Mouse (Mus musculus) lung, embryonic 15.5 days (tissue): ENCODE results near the gene Rufy2. TPM values are rescaled to one million over a fixed set of nuclear protein-coding genes. Genes with fewer than 3 reads are reported as not detected.

ENCODE experiments used
- ATAC-seq: fragments of 200-750 bp; cut with Nextera tagmentation; 2 replicates; pipeline ENCODE4 v1.8.0; 2017; ENCODE audit warnings: moderate number of reproducible peaks, borderline replicate concordance; ENCODE audit not compliant: low FRiP score, low TSS enrichment; ENCODE audit errors: extremely low read depth
- H3K27ac ChIP-seq: fragments of 300-500 bp; sonication (generic); 2 replicates; pipeline ENCODE4 v1.5.1; 2015; ENCODE audit warnings: moderate library complexity, mild to moderate bottlenecking, inconsistent platforms
- H3K27me3 ChIP-seq: fragments of 300-500 bp; sonication (generic); 2 replicates; pipeline ENCODE4 v1.6.1; 2015; ENCODE audit warnings: inconsistent platforms
- H3K36me3 ChIP-seq: fragments of 300-500 bp; sonication (generic); 2 replicates; pipeline ENCODE4 v1.6.1; 2015; ENCODE audit warnings: inconsistent platforms
- H3K4me1 ChIP-seq: fragments of 300-500 bp; sonication (generic); 2 replicates; pipeline ENCODE4 v1.6.1; 2015; ENCODE audit warnings: inconsistent platforms
- H3K4me2 ChIP-seq: fragments of 300-500 bp; sonication (generic); 2 replicates; pipeline ENCODE4 v1.6.1; 2015; ENCODE audit warnings: inconsistent platforms, mild to moderate bottlenecking, moderate library complexity
- H3K4me3 ChIP-seq: fragments of 300-500 bp; sonication (generic); 2 replicates; pipeline ENCODE4 v1.5.1; 2015; ENCODE audit warnings: mild to moderate bottlenecking, inconsistent platforms
- H3K9ac ChIP-seq: fragments of 300-500 bp; sonication (generic); 2 replicates; pipeline ENCODE4 v1.6.1; 2015; ENCODE audit warnings: inconsistent platforms
- H3K9me3 ChIP-seq: fragments of 300-500 bp; sonication (generic); 2 replicates; pipeline ENCODE4 v1.6.1; 2016; ENCODE audit warnings: inconsistent platforms
- WGBS: fragments of 180-500 bp; shearing (Covaris S2); methylation state at CpG from one replicate; pipeline ENCODE4 v1.1.7; 2015; 5-methylcytosine and 5-hydroxymethylcytosine counted together
- polyA plus RNA-seq: library from polyadenylated mRNA; unstranded; fragments of >200 nt; fragmentation: Nextera tagmentation; extraction: Ambion mirVana; gene quantifications from 2 replicates; pipeline ENCODE4 v1.2.1, GENCODE M21; 2015

The Rufy2 gene
- polyA plus RNA-seq = 19.1 and 21.9 TPM in 2 replicates

GRCm38 (mm10) chr10:62980039-62980954 is at the start of gene Rufy2:
Gene Rufy2 (plus strand): TSS chr10:62980223.
- Histone ChIP-seq H3K27ac (peak within 1 kb of the TSS; percentile 47; the same call in 1 of the 2 replicates), H3K4me2 (peak within 1 kb of the TSS; percentile 63), H3K36me3 (peaks cover 15% of the 10 kb centered on the region; the same call in 1 of the 2 replicates), H3K4me3 (peak within 1 kb of the TSS; percentile 97), H3K9ac (peak within 1 kb of the TSS; percentile 82), H3K4me1 (peaks cover 5% of the 10 kb centered on the region), H3K9me3 (no peaks in the 10 kb centered on the region), H3K27me3 (no peaks in the 10 kb centered on the region)
- 1% methylated on average over 77 of the region's 77 CpGs for WGBS
- peak; percentile 91 for ATAC-seq

- 93% methylated on average over 1 of the region's 1 CpGs for WGBS
- H3K4me2 ChIP-seq = no peak overlapping the region
- no peaks in the 10 kb centered on the region for H3K27me3 ChIP-seq
- H3K27ac ChIP-seq = no peak overlapping the region
- H3K36me3 ChIP-seq = peaks cover 48% of the 10 kb centered on the region
- no peak for ATAC-seq
- H3K9me3 ChIP-seq = no peaks in the 10 kb centered on the region
- H3K4me1 ChIP-seq = no peaks in the 10 kb centered on the region
- H3K9ac ChIP-seq = no peak overlapping the region
- no peak overlapping the region for H3K4me3 ChIP-seq
Observed at GRCm38 (mm10) chr10:62932381-62932780, 47.6 kb upstream of the Rufy2 start.

- Histone ChIP-seq H3K9ac (no peak overlapping the region), H3K4me2 (no peak overlapping the region), H3K36me3 (peaks cover 27% of the 10 kb centered on the region), H3K4me1 (peaks cover 5% of the 10 kb centered on the region), H3K27ac (no peak overlapping the region), H3K4me3 (no peak overlapping the region), H3K27me3 (no peaks in the 10 kb centered on the region), H3K9me3 (no peaks in the 10 kb centered on the region)
- ATAC-seq = no peak
- WGBS = 81% methylated on average over 10 of the region's 10 CpGs
Observed at GRCm38 (mm10) chr10:62944975-62945580, 34.9 kb upstream of the Rufy2 start.

- peak within 1 kb of the TSS; percentile 80 for H3K4me2 ChIP-seq
- under 1% methylated on average over 65 of the region's 68 CpGs for WGBS
- ATAC-seq = peak; percentile 90
- H3K9ac ChIP-seq = peak within 1 kb of the TSS; percentile 73
- H3K4me3 ChIP-seq = peak within 1 kb of the TSS; percentile 64
- H3K36me3 ChIP-seq = peaks cover 33% of the 10 kb centered on the region
- peaks cover 5% of the 10 kb centered on the region for H3K4me1 ChIP-seq
- H3K27me3 ChIP-seq = no peaks in the 10 kb centered on the region
- peak within 1 kb of the TSS; percentile 88 for H3K27ac ChIP-seq
- H3K9me3 ChIP-seq = no peaks in the 10 kb centered on the region
Observed at GRCm38 (mm10) chr10:62946738-62947471, 33.1 kb upstream of the Rufy2 start, which contains the start of gene Dna2. Gene Dna2 (plus strand): TSS chr10:62947026.

- H3K4me3 ChIP-seq = no peak overlapping the region
- 93% methylated on average over 7 of the region's 7 CpGs for WGBS
- no peak overlapping the region for H3K9ac ChIP-seq
- 0 out of 2 replicates have a peak overlapping the region, but pooled peaks have one; percentile 80 for H3K4me2 ChIP-seq
- H3K27me3 ChIP-seq = no peaks in the 10 kb centered on the region
- H3K9me3 ChIP-seq = no peaks in the 10 kb centered on the region
- no peak for ATAC-seq
- H3K27ac ChIP-seq = no peak overlapping the region
- H3K4me1 ChIP-seq = peaks cover 5% of the 10 kb centered on the region
- H3K36me3 ChIP-seq = peaks cover 21% of the 10 kb centered on the region
Observed at GRCm38 (mm10) chr10:62948551-62948950, 31.5 kb upstream of the Rufy2 start.

GRCm38 (mm10) chr10:62963956-62964355 is 16.1 kb upstream of the Rufy2 start:
- peaks cover 82% of the 10 kb centered on the region for H3K36me3 ChIP-seq

GRCm38 (mm10) chr10:62965796-62966195 is 14.2 kb upstream of the Rufy2 start:
- ATAC-seq = no peak
- H3K4me1 ChIP-seq = no peaks in the 10 kb centered on the region
- no peak overlapping the region for H3K4me2 ChIP-seq
- 90% methylated on average over 11 of the region's 11 CpGs for WGBS
- no peaks in the 10 kb centered on the region for H3K9me3 ChIP-seq
- no peak overlapping the region for H3K9ac ChIP-seq
- peaks cover 75% of the 10 kb centered on the region for H3K36me3 ChIP-seq
- no peak overlapping the region for H3K27ac ChIP-seq
- H3K27me3 ChIP-seq = no peaks in the 10 kb centered on the region
- H3K4me3 ChIP-seq = no peak overlapping the region

More at GRCm38 (mm10) chr10:62963956-62964355, 16.1 kb upstream of the Rufy2 start:
- no peak overlapping the region for H3K9ac ChIP-seq
- ATAC-seq = no peak
- H3K27me3 ChIP-seq = no peaks in the 10 kb centered on the region
- H3K4me3 ChIP-seq = no peak overlapping the region
- H3K4me1 ChIP-seq = no peaks in the 10 kb centered on the region
- WGBS = 92% methylated on average over 7 of the region's 7 CpGs
- H3K27ac ChIP-seq = no peak overlapping the region
- no peak overlapping the region for H3K4me2 ChIP-seq
- H3K9me3 ChIP-seq = no peaks in the 10 kb centered on the region

- H3K27me3 ChIP-seq = no peaks in the 10 kb centered on the region
- no peak overlapping the region for H3K4me2 ChIP-seq
- 91% methylated on average over 15 of the region's 15 CpGs for WGBS
- no peak overlapping the region for H3K4me3 ChIP-seq
- H3K9ac ChIP-seq = no peak overlapping the region
- H3K4me1 ChIP-seq = no peaks in the 10 kb centered on the region
- no peak overlapping the region for H3K27ac ChIP-seq
- no peak for ATAC-seq
- H3K9me3 ChIP-seq = no peaks in the 10 kb centered on the region
- peaks cover 73% of the 10 kb centered on the region for H3K36me3 ChIP-seq
Observed at GRCm38 (mm10) chr10:62966291-62966690, 13.7 kb upstream of the Rufy2 start.

- Histone ChIP-seq H3K9ac (no peak overlapping the region), H3K36me3 (peaks cover 40% of the 10 kb centered on the region), H3K4me2 (no peak overlapping the region), H3K4me1 (no peaks in the 10 kb centered on the region), H3K4me3 (no peak overlapping the region), H3K27ac (no peak overlapping the region), H3K27me3 (no peaks in the 10 kb centered on the region), H3K9me3 (no peaks in the 10 kb centered on the region)
- 73% methylated on average over 16 of the region's 16 CpGs for WGBS
- no peak for ATAC-seq
Observed at GRCm38 (mm10) chr10:62971821-62972220, 8.2 kb upstream of the Rufy2 start.

- 8% methylated on average over 10 of the region's 10 CpGs for WGBS
- Histone ChIP-seq H3K27ac (no peak overlapping the region), H3K9me3 (no peaks in the 10 kb centered on the region), H3K4me3 (peak overlapping the region; percentile 97), H3K4me1 (peaks cover 5% of the 10 kb centered on the region), H3K9ac (peak overlapping the region; percentile 82), H3K27me3 (no peaks in the 10 kb centered on the region), H3K36me3 (peaks cover 9% of the 10 kb centered on the region; the same call in 1 of the 2 replicates), H3K4me2 (peak overlapping the region; percentile 63)
- ATAC-seq = no peak
Observed at GRCm38 (mm10) chr10:62979667-62980038, 370 bp upstream of the Rufy2 start.

- ATAC-seq = no peak
- H3K9ac ChIP-seq = no peak overlapping the region
- H3K27ac ChIP-seq = no peak overlapping the region
- H3K4me2 ChIP-seq = no peak overlapping the region
- 91% methylated on average over 11 of the region's 11 CpGs for whole genome bisulfite sequencing
- H3K27me3 ChIP-seq = no peaks in the 10 kb centered on the region
- H3K4me1 ChIP-seq = peaks cover 5% of the 10 kb centered on the region
- peaks cover 18% of the 10 kb centered on the region; the same call in 1 of the 2 replicates for H3K36me3 ChIP-seq
- no peak overlapping the region for H3K4me3 ChIP-seq
- no peaks in the 10 kb centered on the region for H3K9me3 ChIP-seq
Observed at GRCm38 (mm10) chr10:62984072-62984471, 4.0 kb downstream of the Rufy2 start.
